Mouse (Mus musculus): ENCODE data around the gene Rab14.

Gene Rab14

DNA sequence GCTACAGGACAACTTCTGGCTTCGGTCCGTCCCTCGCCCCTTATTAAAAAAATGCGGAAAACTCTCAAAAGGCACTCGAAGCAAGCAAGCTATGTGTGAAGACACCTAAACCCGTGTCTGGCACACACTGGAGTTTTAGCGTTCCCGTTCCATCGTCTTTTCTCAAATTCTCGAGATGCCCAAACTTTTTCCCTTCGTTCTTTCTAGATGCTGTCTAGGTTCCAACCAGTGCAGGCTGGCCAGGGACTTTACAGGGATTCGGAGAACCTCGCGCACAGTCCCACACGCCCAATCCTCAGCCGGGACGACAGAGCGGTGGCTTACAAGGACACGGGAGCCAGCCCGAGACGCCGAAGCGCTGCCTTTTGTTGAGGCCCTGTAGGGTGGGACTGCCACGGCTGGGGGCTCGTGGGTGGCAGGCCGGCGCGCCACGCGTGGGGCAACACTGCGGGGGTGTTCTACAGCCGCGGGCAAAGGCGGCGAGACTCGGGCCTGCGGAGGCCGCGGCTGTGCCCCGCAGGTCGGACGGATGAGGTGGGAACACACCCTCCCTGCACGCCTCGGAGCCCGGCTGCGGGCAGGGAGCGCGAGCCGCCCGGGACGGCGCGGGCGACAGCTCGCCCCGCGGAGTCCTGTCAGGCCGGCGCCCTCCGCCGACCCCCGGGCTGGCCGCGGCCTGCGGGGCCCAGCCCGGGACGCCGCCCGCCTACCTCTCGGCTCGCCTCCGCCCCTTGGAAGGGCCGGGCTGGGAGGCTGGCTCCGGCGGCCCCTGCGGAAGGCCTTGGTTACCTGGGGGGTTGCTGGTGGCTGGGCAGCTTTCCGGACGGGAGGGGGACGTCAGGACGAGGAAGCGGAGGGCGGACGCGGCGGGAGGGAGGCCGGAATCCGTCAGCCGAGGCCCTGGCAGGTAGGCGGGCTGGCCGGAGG, 686 bp downstream of the Rab14 start:
- peak; percentile 49 for DNase-seq

DNA sequence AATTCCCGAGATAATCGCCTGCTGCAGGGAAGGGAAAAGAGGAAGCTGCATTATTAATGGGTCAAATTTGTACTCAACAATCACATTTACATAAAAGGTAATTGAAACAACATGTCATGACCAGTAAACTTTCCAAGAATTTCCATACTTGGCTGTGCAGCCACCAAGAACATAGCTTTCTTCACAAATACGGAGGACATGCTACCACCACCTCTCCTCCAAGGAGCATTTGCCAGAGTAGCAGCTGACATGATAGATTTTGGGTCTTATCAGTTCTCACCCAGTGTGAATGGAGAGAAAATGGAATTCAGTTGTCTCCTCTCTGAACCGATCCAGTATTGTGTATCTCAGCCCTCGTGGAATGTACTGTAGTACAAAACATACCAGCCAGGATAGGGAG, 1.4 kb downstream of the Rab14 start:
- no peak for DNase-seq

DNA sequence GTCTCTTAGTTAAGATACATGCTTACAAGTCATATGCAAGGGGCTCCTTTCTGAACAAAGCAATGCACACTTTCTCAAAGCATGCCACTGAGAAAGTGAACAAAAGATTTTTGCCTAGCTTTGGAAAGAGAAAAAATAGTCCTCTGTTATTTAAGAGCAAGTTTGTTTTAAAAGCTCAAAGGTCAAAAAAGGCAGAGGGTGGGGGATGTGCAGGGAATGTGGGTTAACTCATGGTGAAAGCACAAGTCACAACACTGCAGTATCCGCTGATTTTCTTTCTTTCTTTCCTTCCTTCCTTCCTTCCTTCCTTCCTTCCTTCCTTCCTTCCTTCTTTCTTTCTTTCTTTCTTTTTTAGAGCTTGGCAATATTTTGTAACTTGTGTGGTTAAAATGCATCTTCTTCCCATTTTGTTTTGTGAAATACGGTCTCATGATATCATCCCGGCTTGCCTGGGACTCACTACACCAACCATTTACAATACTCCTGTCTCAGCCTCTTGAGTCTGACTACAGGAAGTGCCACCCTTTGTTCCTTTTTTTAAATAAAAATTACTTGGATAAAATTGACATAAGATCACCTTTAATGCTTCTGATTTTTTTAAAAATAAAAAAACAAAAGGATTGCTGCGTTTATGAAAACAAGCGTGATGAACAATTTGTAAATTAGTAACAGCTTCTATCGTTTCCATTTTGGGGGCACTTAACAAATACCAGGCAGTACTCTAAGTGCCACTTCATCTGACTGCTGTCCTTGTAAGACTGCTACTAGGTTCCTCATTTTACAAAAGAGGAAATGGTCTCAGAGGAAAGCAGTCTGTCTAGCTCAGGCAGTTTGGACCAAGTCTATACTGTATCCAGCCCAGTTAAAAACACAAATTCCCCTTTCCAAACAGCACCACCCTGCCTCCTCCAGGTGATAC, 5.0 kb downstream of the Rab14 start:
- peak; percentile 84 for DNase-seq

DNA sequence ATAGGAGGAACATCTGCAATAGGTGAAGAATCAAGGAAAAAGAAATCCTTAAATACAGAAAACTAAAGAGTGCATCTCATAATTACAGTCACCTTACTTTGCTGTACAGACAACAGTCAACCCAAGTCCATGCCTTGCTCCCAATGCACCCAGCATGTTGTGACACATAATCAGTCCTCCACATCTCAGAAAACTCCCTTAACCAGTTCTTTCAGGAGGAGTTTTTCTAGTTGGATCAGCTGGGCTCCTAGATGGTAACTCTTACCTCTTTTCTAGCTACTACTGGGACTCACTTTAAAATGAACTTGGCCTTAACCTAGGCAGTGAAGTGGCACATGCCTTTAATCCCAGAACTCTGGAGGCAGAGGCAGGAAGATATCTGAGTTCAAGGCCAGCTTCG, 6.9 kb downstream of the Rab14 start:
- DNase-seq, result no peak

DNA sequence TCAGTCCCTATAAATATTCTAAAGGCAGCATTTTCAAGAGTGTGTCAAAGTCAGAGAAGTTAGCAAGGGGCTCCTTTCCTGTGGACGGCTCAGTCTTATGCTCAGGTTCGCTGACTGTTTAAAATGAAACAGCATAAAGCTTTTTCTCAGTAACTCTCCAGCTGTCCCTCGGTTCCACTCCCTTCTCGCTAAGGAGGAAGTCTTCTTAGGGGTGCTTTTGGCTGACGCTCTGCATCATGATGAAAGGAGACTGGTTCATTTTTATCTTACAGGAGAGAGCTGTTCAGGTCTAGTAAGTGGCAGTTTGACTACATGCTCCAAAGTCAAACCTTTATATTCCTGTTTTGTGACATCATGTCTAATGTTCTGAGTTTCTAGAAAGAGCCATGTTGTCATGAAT, 12.0 kb downstream of the Rab14 start:
- DNase-seq, result no peak

DNA sequence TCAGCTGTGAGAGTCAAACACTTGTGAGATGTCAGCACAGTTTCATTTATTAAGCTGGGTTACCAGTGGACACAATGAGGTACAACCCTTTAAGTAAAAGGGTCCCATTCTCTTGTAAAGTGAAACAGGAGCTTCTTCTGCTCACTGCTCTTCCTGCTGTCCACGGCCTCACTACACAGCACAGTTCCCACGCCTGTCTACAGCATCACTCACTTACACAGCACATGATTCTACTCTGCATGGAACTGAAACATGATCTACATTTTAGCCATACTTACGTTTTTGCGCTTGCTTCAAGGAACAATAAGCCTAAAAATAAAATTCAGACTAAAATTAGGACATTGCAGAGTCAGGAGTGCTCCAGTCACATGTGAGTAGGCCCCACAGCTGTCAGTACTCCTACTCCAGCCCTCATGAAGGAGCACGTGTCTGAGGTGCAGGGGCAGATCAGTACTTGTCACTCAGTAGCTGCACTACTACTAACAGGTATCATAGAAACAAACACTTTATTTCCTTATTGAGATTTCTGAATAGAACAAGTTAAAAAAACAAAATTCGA, 17.7 kb downstream of the Rab14 start:
- no peak for DNase-seq

DNA sequence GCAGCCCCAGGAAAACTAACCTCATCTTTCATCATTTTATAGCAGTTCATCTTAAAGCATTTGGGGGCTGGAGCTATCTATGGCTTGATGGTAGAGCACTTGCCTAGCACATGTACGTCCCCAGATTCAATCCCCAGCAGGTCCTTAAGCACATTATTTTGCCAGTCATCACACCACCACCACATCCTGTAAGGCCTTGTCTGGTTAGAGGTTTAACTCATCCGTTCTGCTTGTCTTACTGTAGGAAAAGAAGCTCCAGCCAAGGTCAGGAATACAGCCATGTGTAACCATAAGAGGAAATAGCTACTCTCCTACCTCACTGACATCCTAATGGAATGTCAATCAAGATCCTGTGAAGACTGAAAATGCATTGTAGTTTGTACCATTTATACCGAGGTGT, 22.8 kb downstream of the Rab14 start:
- DNase-seq, result no peak

DNA sequence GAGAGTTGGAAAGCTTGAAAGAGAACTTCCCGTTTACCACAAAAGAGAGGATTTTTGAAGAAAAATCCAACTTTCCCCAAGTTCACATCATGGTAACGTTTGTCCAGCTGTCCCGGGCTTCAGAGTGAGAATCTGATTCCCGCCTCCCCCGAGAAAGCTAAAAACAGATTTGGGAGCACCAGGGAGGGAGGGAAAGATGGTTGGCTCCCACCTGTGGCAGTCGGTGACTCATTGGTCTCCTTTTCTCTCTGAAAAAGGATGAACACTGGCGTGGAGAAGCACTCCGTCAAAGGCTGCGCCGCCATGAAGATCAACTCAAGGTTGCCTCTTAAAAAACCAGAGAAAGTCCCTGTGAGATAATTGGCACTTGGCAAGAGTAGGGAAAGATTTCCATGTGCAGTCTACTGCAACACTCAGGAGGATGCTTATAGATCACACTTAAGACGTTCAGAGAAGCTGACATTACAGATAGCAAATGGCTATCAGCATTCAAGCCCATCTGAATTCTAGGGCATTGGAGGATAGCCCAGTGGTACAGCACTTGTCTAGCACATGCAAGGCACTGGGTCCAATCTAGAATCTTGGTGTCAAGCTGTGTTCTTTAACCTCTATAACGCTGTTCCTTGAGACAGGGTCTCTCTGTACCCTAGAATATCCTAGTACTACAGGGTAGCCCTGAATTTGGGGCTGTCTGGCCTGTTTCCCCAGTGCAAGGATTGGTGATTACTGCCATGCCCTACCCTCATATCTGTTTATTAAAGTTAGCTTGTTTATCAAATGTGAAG, 25.4 kb downstream of the Rab14 start:
- DNase-seq, result no peak

DNA sequence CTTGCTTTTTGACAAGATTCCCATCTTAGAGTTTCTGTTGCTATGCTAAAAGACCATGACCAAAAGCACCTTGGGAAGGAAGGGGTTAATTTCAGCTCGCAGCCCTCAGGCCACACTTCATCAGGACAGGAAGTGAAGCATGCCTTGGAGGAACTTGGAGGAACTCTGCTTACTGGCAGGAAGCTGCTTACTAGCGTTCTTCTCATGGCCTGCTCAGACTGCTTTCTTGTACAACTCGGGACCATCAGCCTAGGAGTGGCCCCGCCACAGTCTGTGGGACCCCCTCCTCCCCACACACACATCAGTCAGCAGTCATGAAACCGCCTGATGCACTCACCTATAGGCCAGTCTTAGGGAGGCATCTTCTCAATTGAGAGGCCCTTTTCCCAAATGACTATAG, 26.8 kb downstream of the Rab14 start:
- DNase-seq, result no peak

DNA sequence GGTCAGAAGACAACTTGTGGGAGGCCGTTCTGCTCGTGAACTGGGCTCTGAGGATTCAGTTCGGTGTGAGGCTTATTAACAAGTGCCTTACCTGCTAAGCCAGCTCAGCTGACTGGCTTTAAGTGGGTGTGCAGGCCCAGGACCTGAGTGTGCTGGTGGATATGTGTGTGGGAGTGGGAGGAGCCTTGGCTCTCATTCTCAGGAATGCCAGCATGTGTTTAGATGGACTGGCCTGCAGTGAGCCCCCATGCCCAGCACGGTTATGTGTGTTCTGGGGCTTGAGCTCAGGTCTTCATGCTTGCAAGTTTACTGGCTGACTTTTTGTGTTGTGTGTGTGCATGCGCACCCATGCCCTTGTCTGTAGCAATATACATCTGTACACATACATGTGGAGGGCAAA, 27.3 kb downstream of the Rab14 start:
- no peak for DNase-seq

DNA sequence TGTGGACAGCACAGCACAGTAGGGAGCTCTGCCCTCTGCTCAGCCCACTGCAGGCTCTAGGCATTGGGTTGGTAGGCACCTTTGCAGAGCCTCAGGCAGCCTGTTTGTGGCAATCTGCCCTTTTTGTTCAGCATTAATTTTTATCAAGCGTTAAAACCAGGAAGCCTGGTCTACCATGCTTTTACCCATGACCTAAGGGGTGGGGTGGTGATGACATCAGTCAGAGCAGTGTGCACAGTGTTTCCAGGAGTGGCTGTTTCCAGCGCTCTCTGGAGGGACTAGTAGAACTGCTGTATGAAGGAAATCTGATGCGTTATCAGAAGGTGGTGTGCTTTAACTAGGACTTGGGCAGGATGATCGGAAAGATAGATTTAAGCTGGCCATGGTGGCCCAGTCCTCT, 28.7 kb downstream of the Rab14 start:
- no peak for DNase-seq

DNA sequence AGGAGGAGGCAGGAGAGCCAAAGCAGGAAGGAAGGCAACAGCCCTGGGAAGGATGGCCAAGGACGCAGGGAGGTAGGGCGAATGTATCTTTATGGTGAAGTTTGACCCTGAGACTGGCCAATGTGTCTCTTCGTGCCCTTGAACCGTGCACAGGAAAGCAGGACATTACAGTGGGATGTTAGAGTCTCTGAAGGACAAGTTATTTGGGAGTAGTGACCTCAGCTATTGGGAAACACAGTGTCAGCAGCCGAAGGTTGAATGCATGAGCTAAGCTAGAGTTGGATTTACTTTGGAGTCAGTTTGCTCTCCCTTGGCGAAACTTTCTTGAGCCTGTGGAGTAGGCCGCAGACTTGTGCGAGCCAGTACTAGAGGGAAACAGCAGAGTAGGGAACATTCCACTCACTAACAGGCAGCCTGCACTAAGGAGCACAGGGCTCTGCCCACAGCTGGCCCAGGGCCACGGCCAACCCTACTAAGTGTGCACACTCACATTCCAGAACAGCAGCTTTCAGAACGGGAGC, 29.5 kb downstream of the Rab14 start:
- DNase-seq, result peak; percentile 86

DNA sequence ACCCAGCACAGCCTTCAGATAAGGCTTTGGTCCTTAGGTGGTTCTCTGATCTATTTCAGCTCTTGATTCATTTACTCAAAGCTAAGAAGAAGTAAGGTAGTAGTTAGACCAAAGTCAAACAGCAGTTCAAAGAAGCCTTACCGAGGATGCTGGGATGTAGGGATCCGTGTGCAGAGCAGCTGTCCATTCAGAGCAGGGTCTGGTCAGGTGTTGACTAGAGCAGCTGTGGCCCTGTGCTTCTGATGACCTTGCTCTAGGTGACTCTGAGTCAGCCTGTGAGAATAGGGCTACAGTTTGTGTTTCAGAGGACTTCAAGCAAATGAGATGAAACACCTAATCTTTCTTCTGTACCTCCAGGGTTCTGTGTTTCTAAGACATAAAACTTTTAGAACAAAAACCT, 31.5 kb downstream of the Rab14 start:
- DNase-seq, result no peak

DNA sequence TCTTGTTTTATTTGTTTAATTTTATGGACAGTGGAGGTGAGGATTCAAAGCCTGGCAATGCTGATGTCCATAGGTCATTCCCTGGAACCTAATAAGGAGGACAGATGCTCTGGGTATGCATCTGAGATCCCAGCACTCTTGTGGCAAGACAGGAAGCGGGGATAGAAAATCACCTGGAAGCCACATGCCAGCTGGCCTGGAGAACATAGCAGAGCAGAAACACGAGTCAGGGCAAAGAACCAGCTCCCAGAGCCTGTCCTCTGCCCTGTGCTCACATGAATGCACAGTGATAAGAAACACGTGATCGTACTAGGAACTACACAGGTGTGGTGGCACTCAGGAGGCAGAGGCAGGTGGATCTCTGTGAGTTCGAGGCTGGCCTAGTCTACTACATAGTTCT, 34.1 kb downstream of the Rab14 start:
- no peak for DNase-seq

DNA sequence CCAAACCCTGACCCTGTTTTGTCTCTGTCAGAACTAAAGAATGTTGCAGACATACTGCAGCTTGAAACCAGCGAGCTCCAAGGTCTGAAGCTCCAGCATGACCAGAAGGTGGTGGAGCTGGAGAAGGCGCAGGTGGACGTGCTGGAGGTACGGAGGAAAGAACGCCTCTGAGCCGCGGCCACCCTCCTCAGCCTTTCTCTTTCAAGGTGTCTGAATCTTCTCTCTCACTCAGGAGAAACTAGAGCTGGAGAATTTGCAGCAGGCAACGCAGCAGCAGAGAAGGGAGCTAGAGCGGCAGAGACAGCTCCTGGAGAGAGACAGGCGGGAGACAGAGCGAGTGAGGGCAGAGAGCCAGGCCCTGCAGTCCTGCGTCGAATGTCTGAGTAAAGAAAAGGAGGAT, 35.5 kb downstream of the Rab14 start:
- DNase-seq, result no peak

DNA sequence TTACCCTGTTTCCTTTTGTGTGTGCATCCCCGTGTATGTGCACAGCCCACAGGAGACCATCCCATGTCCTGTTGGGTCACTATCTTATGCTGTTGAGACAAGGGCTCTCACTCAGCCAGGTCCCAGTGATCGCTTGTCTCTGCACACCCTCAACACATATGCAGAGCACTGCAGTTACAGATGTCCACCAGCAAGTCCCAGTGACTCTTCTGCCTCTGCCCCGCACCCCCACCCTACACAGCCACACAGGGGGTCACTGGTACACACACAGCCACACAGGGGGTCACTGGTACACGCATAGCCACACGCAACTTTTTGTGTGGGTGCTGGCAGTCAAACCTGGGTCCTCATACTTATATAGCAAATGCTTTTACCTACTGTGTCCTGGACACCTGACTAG, 37.5 kb downstream of the Rab14 start:
- DNase-seq, result no peak

DNA sequence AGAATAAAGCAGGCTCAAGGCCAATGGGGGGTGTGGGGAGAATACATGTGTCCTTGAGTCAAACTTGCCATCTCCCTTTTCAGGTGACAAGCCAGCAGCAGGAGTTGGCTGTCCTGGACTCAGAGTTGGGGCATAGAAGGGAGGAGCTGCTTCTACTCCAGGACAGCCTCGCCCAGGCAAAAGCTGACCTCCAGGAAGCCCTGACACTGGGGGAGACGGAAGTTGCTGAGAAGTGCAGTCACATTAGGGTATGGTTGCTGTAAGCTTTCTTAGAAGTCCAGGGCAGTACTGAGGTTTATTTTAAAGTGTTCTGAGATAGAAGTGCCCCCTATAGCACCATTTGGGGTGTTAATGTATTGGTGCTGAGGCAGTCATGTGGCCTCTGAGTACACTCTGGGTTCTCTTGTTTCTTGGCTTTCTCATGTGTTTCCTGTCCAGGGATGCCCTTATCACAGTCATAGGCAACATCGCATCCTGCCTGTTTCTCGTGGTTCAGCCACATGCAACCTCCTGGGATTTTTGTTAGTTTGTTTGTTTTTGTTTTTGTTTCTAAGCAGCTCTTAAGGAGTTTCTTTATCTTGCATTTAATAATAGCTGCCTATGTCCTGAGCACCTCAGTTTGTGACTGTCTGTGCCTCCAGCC, 39.0 kb downstream of the Rab14 start:
- DNase-seq, result no peak

DNA sequence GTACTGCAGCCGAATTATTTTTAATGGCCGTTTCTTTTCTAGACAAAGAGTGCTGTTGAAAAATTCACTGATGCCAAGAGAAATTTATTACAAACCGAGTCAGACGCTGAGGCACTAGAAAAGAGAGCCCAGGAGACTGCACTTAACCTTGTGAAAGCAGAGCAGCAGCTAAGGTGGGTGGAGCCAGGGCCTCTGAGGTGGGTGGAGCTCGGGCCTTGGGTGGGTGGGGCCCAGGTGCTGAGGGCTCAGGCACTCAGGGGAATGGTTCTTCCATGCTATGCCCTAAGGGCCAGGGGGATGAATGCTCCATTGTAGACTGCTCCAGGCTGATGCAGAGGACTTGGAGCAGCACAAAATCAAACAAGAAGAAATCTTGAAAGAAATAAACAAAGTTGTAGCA, 40.7 kb downstream of the Rab14 start:
- DNase-seq, result peak; percentile 24

DNA sequence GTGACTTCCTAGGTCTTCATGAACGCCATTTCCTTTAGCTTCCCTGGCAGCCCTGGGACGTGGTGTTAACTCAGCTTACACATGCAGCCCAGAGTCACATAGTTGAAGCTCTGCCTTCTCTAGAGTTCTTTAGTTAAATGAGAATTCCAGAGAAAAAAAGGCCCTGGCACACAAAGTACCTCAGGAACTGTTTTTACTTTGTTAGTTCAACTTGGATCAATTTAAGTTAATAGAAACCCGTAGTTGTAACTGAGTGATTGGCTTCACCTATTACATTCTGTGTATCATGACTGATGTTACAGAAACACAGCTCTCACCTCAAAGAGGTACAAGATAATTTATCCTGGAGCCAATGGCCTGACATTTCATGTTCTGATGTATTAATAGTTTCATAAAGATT, 42.6 kb downstream of the Rab14 start:
- DNase-seq, result no peak

DNA sequence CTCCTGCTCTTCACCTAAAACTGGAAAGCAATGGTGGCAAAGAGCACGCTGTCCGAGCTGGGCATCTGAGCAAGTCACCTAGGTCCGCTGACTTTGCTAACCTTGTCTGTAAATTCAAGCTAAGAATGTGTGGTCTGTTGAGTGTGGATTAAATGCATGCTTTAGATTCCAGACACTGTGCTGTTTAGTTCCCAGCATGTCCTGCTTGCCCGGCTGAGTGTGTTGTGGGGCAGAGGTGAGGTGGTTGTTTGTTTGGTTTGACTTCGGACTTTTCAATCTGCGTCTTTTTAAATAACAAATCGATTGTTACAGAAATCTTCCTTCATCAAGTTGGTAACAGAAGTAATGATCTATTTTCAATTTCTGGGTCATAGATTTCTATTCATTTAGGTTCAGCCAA, 43.1 kb downstream of the Rab14 start:
- no peak for DNase-seq

DNA sequence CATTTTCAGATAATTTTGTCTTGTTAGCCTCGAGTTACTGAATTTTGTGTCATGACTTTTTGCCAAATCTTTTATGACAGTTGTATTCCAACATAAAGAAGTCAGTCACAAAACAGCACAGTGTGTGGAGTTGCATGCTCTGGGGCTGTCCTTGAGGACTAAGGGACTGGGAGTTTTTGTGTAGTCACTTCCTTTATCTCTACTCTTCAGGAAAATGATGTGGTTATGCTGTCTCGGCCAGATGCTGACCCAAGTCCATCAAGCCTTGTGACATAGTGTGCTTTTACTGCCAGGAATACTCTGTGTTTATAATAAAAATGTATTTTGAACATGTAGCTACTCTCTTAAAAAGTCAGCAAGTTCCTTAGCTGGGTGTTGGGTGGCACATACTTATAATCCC, 43.9 kb downstream of the Rab14 start:
- no peak for DNase-seq

All from kidney, adult 9 months (tissue).